Mouse (Mus musculus) adipocyte (in vitro differentiated cells): ENCODE data around the gene Lfng.

Experiments used
- DNase-seq: peaks from one replicate; pipeline ENCODE4 v3.0.0-alpha.2; 2016; ENCODE audit warnings: low spot score

Lfng gene

GRCm38 (mm10) chr5:140616691-140617090 lies 9.6 kb downstream of the Lfng start:
- DNase-seq: peak; percentile 31

DNA sequence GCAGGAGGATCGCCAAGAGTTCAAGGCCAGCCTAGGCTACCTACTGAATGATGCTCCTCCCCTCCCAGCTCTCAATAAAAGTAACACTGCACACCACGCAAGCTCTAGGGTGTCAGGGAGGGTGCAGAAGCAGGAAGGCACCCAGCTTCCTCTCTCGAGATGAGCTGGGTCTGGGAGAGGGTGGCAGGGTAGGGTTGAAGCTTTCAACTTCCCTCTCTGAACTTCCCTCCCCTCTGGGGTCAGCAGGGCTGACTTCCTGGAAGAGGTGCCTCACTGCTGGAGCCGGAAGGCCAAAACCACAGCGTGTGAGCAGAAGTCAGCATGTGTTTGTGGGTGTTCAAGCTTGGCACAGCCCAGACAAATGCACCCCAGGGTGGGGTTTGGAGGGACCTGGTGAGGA lies 10.6 kb downstream of the Lfng start:
- no peak for DNase-seq

GRCm38 (mm10) chr5:140619151-140619771 lies 12.1 kb downstream of the Lfng start:
- peak; percentile 82 for DNase-seq

- no peak for DNase-seq
These were observed 13.0 kb downstream of the Lfng start for GRCm38 (mm10) chr5:140619895-140620736.

DNA sequence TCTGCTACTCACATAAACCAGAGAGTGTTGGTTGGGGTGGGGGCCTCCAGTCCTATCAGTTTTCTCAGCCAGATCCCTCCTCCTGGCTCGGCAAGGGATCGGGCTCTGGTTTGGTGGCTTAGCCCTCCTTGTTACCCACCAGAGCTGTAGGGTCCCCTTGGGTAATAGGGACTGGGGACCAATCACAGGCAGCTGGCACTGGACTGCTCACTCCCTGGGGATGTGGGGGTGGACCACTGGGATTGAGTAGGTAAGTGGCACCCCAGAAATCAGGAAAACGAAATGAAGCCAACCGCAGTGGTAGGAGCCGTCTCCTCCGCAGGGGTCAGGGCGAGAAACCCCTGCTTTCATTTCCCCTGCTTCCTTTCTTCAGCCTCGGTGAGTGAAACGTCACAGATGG lies 14.0 kb downstream of the Lfng start:
- no peak for DNase-seq

GRCm38 (mm10) chr5:140621517-140621916 lies 14.4 kb downstream of the Lfng start:
- no peak for DNase-seq

- DNase-seq: no peak
These were observed 16.0 kb downstream of the Lfng start for GRCm38 (mm10) chr5:140622978-140623670.

DNA sequence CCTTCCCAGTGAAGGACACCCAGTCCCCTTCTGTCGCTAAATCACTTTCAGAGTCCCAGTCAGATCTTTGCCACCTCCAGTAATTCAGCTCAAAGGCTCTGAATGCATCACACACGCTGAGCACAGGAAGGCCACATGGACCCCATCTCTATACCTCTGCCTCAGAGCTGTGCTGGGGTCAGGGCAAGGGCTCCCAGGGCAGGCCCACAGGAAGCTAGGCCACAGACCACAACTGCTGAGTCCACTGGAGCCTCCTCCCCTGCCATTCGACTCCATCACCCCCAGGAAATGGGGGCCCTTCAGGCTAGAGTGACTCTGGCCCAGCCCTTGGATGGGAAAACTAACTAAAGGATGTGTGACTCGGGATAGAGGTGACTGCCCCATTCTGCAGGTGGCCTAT lies 16.7 kb downstream of the Lfng start:
- DNase-seq: no peak

GRCm38 (mm10) chr5:140624238-140624637 lies 17.1 kb downstream of the Lfng start:
- no peak for DNase-seq

- DNase-seq: no peak
These were observed 17.8 kb downstream of the Lfng start for GRCm38 (mm10) chr5:140624961-140625360.

GRCm38 (mm10) chr5:140627580-140627979 lies 20.5 kb downstream of the Lfng start:
- DNase-seq: no peak

DNA sequence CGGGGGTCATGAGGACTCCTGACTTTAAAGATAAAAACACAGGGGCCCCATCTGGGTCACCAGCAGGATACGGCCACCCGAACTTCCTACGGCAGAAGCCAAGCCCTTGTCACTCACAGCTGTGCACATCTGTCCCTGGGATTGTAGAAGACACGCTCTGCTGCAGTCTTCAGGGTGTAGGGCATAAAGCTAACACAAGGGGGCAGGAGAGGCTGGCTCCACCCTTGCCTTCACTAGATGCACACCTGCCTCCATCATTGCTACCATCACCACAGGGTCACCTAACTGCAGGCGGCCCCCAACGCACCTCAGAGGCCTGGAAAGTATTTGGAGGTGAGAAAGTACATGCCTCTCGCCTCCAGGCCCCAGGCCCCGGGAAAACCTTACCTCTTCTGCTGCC lies 21.9 kb downstream of the Lfng start:
- no peak for DNase-seq

DNA sequence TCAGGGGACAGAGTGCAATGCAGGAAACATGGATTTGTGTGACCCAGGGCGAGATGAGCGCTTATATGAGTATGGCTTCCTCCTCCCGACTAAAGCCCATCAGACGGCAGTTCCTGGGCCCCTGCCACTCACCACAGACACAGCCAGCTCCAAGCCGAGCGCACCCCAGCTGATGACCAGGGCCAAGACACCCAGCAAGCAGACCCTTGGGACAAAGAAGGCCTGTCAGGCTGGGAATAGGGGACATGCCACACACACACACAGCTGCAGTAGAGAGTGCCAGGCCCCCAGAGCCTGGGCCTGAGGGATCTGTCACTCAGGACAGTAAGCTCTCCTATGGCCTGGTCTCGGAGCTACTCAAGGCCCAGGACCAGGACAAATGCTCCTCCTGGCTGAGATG lies 26.3 kb downstream of the Lfng start:
- no peak for DNase-seq

- no peak for DNase-seq
These were observed 27.9 kb downstream of the Lfng start for GRCm38 (mm10) chr5:140634798-140635722.

DNA sequence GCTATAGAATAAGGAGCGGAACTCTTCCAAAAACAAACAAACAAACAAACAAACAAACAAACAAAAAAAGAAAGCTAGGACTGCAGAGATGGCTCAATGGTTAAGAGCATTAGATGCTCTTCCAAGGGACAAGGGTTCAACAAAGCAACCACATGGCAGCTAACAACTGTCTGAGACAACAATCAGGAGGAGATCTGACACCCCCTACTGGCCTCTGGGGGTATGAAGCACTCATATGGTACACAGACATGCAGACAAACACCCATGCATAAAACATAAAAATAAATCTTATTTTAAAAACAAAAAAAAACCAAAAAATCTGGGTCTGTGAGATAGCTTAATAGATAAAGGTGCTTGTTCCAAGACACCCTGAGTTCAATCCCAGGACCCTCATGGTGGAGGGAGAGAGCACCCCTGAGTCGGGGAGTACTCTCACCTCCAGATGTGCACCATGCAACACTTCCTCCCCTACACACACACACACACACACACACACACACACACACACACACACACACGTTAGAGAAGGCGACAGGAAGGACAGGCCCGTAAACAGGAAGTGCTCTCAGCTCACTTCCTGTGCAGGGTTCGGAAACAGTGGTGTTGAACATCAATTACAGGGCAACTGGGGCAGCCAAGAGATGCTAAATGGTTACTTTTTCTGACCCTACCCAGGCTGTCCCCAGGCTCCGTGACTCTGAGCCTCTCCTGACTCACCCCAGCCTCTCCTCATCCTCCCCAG lies 29.4 kb downstream of the Lfng start:
- DNase-seq: no peak

- no peak for DNase-seq
These were observed 29.9 kb downstream of the Lfng start for GRCm38 (mm10) chr5:140637058-140637410.

GRCm38 (mm10) chr5:140637989-140638388 lies 30.9 kb downstream of the Lfng start:
- no peak for DNase-seq

GRCm38 (mm10) chr5:140638484-140638883 lies 31.4 kb downstream of the Lfng start:
- DNase-seq: no peak

- DNase-seq: no peak
These were observed 32.2 kb downstream of the Lfng start for GRCm38 (mm10) chr5:140639312-140639711.

DNA sequence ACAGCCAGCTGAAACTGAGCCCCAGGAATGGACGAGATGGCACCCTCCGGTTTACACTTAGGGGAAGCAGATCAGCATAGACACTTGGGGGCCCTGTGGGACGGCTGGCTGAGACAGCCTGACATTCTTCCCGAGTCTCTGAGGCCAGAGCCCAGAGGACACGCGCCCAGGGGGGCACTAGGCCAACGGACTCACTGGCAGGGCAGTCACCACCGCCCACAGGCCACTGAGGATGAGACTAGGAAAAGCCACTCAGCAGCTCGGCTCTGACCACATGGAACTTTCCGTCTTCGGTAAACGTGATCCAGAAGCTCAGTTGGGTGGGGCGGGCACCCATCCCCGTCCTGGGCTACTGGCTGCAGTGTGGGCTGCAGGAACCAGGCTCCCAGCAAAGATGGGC lies 32.8 kb downstream of the Lfng start:
- DNase-seq: peak; percentile 47

- DNase-seq: no peak
These were observed 33.7 kb downstream of the Lfng start for GRCm38 (mm10) chr5:140640812-140641211.
